Mouse (Mus musculus): ENCODE results near the gene Uhrf1bp1l.
A peak's percentile ranks its signal among the peaks of the same experiment; 100 is the strongest.

DNA sequence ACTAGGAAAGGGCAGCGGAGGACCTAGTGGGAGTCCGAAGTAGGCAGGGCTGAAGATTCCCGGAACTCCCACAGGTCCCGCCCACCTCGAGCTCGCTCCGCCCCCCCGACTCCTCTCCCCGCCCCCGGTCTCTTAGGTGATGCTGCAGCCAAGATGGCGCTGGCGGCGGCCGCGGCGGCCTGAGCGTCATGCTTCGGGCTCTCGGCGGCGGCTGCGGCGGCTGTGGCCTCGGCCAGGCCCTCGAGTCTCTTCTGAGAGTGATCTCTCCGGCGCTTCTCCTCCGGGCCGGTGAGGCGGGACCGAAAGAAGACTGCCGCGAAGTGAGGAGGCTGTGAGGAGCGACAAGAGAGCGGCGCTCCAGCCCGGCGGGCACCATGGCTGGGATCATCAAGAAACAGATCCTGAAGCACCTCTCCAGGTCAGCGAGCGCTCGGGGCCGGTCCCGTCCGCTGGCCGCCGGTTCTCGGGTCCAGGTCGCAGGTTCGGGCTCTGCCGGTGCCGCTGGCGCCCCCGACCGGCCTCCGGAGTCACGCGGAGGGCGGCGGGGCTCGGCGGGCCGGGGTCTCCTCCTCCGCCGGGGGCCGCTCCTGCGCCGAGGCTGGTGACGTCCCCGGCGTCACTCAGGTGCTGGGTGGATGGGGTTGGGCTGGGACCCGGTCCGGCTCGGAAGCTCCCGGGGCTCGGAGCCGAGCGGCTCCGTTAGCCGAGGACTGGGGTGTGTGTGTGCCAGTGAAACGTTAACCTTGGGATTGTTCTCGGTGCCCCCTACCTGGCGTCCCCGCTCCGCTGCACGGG, at the start of gene Uhrf1bp1l:
- TF ChIP-seq CTCF (IDR thresholded peaks at IDR 0.05; ENCODE audit: borderline replicate concordance, insufficient read depth, low read length) (no peak), POLR2A (IDR thresholded peaks at IDR 0.05; ENCODE audit: low read depth, low read length) (peak; percentile 85)
